Mouse (Mus musculus): ENCODE measurements around the gene Adgrl2. TPM values are rescaled to one million over a fixed set of nuclear protein-coding genes. Genes with fewer than 3 reads are reported as not detected.
A peak's percentile ranks its signal among the peaks of the same experiment; 100 is the strongest.

Gene Adgrl2
- total and polyA plus RNA-seq, 2 experiments from 2014 or later: 26.6 to 32.7 TPM

DNA sequence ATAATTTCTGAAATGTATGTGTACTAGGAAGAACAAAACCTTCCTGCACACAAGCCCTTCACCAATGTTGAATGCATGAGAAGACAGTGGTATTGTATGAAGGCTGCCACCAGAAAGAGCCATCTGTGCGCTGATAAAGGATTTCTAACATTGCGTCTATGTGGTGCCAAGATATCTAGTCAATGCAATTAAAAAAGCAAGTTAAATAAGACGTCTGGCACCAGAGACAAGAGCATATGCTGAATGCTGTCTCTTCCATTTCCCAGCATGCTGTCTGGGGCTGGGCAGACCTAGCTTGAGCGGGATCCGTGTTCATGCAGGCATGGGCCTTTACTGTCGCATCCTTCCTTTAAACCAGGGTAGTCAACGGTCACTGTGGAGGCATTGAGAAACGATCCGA is 55.3 kb downstream of the Adgrl2 start:
- Histone ChIP-seq H3K36me3 (replicated peaks; ENCODE audit: control insufficient read depth, insufficient read depth, low read length) (no peaks in the 10 kb centered on the region), H3K9ac (replicated peaks; ENCODE audit: low read depth, low read length) (no peak overlapping the region), H3K4me2 (ENCODE audit: low read depth, low read length) (no peak overlapping the region), H3K27me3 (ENCODE audit: control insufficient read depth, insufficient read depth, low read length) (no peaks in the 10 kb centered on the region), H3K4me1 (ENCODE audit: control insufficient read depth, insufficient read depth) (peaks cover 23% of the 10 kb centered on the region), H3K27ac (ENCODE audit: low read depth) (no peak overlapping the region), H3K4me3 (ENCODE audit: low read depth, low read length) (no peak overlapping the region), H3K9me3 (replicated peaks; ENCODE audit: control insufficient read depth, low read length) (no peaks in the 10 kb centered on the region)
- 65% methylated on average over 9 of the region's 9 CpGs for WGBS
- TF ChIP-seq CTCF (IDR thresholded peaks at IDR 0.05; ENCODE audit: low read depth): no peak
- no peak for TF ChIP-seq EP300 (IDR thresholded peaks at IDR 0.05; ENCODE audit: low read depth)
- ATAC-seq (ENCODE audit: insufficient read depth, low read depth) (no peak), DNase-seq (ENCODE audit: low spot score) (no peak)

- Histone ChIP-seq H3K4me1 (ENCODE audit: control insufficient read depth, insufficient read depth) (peaks cover 18% of the 10 kb centered on the region), H3K9ac (replicated peaks; ENCODE audit: low read depth, low read length) (no peak overlapping the region), H3K36me3 (replicated peaks; ENCODE audit: control insufficient read depth, insufficient read depth, low read length) (no peaks in the 10 kb centered on the region), H3K27me3 (ENCODE audit: control insufficient read depth, insufficient read depth, low read length) (no peaks in the 10 kb centered on the region), H3K4me2 (ENCODE audit: low read depth, low read length) (no peak overlapping the region), H3K27ac (ENCODE audit: low read depth) (no peak overlapping the region), H3K9me3 (replicated peaks; ENCODE audit: control insufficient read depth, low read length) (no peaks in the 10 kb centered on the region), H3K4me3 (ENCODE audit: low read depth, low read length) (no peak overlapping the region)
- TF ChIP-seq EP300 (IDR thresholded peaks at IDR 0.05; ENCODE audit: low read depth) (no peak), CTCF (IDR thresholded peaks at IDR 0.05; ENCODE audit: low read depth) (no peak)
- ATAC-seq (ENCODE audit: insufficient read depth, low read depth) (no peak), DNase-seq (ENCODE audit: low spot score) (no peak)
- 73% methylated on average over 5 of the region's 5 CpGs for WGBS
These were observed 56.1 kb downstream of the Adgrl2 start for GRCm38 (mm10) chr3:148934279-148934678.

- DNase-seq (ENCODE audit: low spot score) (no peak), ATAC-seq (ENCODE audit: insufficient read depth, low read depth) (no peak)
- Histone ChIP-seq H3K36me3 (replicated peaks; ENCODE audit: control insufficient read depth, insufficient read depth, low read length) (no peaks in the 10 kb centered on the region), H3K27me3 (ENCODE audit: control insufficient read depth, insufficient read depth, low read length) (no peaks in the 10 kb centered on the region), H3K27ac (ENCODE audit: low read depth) (no peak overlapping the region), H3K4me1 (ENCODE audit: control insufficient read depth, insufficient read depth) (peaks cover 16% of the 10 kb centered on the region), H3K9me3 (replicated peaks; ENCODE audit: control insufficient read depth, low read length) (no peaks in the 10 kb centered on the region), H3K9ac (replicated peaks; ENCODE audit: low read depth, low read length) (no peak overlapping the region), H3K4me2 (ENCODE audit: low read depth, low read length) (no peak overlapping the region), H3K4me3 (ENCODE audit: low read depth, low read length) (no peak overlapping the region)
- TF ChIP-seq CTCF (IDR thresholded peaks at IDR 0.05; ENCODE audit: low read depth) (no peak), EP300 (IDR thresholded peaks at IDR 0.05; ENCODE audit: low read depth) (no peak)
- 83% methylated on average over 6 of the region's 6 CpGs for WGBS
These were observed 57.2 kb downstream of the Adgrl2 start for GRCm38 (mm10) chr3:148933160-148933559.

GRCm38 (mm10) chr3:148930913-148931312 is 59.4 kb downstream of the Adgrl2 start:
- H3K4me2 ChIP-seq (ENCODE audit: low read depth, low read length): no peak overlapping the region
- no peak for TF ChIP-seq EP300 (IDR thresholded peaks at IDR 0.05; ENCODE audit: low read depth)
- TF ChIP-seq CTCF (IDR thresholded peaks at IDR 0.05; ENCODE audit: low read depth): no peak
- no peak overlapping the region for H3K9ac ChIP-seq (replicated peaks; ENCODE audit: low read depth, low read length)
- H3K9me3 ChIP-seq (replicated peaks; ENCODE audit: control insufficient read depth, low read length): no peaks in the 10 kb centered on the region
- H3K4me3 ChIP-seq (ENCODE audit: low read depth, low read length): no peak overlapping the region
- WGBS: 84% methylated on average over 6 of the region's 6 CpGs
- no peak overlapping the region for H3K27ac ChIP-seq (ENCODE audit: low read depth)
- no peaks in the 10 kb centered on the region for H3K36me3 ChIP-seq (replicated peaks; ENCODE audit: control insufficient read depth, insufficient read depth, low read length)
- ATAC-seq (ENCODE audit: insufficient read depth, low read depth) (no peak), DNase-seq (ENCODE audit: low spot score) (no peak)
- no peaks in the 10 kb centered on the region for H3K27me3 ChIP-seq (ENCODE audit: control insufficient read depth, insufficient read depth, low read length)
- H3K4me1 ChIP-seq (ENCODE audit: control insufficient read depth, insufficient read depth): peaks cover 24% of the 10 kb centered on the region

DNA sequence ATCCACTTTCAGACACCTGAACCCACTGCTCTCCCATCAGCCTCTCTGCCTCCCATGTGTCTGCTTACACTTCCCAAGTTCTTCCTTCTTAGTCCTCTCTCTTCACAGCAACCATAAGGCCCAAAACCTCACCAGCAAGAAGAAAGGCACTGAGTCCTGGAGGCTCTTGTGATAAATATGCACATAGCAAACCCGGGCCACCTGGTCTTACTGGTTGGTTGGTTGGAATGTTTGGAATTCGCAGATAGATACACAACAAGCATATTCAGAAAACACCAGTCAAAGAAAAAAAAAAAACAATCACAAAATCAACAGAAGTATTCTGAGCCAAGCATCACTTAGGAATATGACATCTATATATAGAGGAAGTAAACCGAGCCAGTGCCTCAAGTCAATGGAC is 64.0 kb downstream of the Adgrl2 start:
- DNase-seq (ENCODE audit: low spot score): no peak
- H3K4me1 ChIP-seq (ENCODE audit: control insufficient read depth, insufficient read depth): peaks cover 18% of the 10 kb centered on the region
- H3K9me3 ChIP-seq (replicated peaks; ENCODE audit: control insufficient read depth, low read length): no peaks in the 10 kb centered on the region
- no peak overlapping the region for H3K4me3 ChIP-seq (ENCODE audit: low read depth, low read length)
- WGBS: 46% methylated on average over 3 of the region's 3 CpGs
- no peaks in the 10 kb centered on the region for H3K36me3 ChIP-seq (replicated peaks; ENCODE audit: control insufficient read depth, insufficient read depth, low read length)
- no peak overlapping the region for H3K9ac ChIP-seq (replicated peaks; ENCODE audit: low read depth, low read length)
- TF ChIP-seq EP300 (IDR thresholded peaks at IDR 0.05; ENCODE audit: low read depth) (no peak), CTCF (IDR thresholded peaks at IDR 0.05; ENCODE audit: low read depth) (no peak)
- no peak overlapping the region for H3K4me2 ChIP-seq (ENCODE audit: low read depth, low read length)
- ATAC-seq (ENCODE audit: insufficient read depth, low read depth): no peak
- H3K27ac ChIP-seq (ENCODE audit: low read depth): peak overlapping the region; percentile 43; the same call in 1 of the 2 replicates
- no peaks in the 10 kb centered on the region for H3K27me3 ChIP-seq (ENCODE audit: control insufficient read depth, insufficient read depth, low read length)

GRCm38 (mm10) chr3:148922618-148923095 is 67.7 kb downstream of the Adgrl2 start:
- H3K36me3 ChIP-seq (replicated peaks; ENCODE audit: control insufficient read depth, insufficient read depth, low read length): no peaks in the 10 kb centered on the region
- H3K27me3 ChIP-seq (ENCODE audit: control insufficient read depth, insufficient read depth, low read length): no peaks in the 10 kb centered on the region
- DNase-seq (ENCODE audit: low spot score) (peak; percentile 61), ATAC-seq (ENCODE audit: insufficient read depth, low read depth) (no peak)
- 54% methylated on average over 14 of the region's 14 CpGs for WGBS
- TF ChIP-seq EP300 (IDR thresholded peaks at IDR 0.05; ENCODE audit: low read depth): no peak
- no peak for TF ChIP-seq CTCF (IDR thresholded peaks at IDR 0.05; ENCODE audit: low read depth)
- peak overlapping the region; percentile 49; the same call in 1 of the 2 replicates for H3K9ac ChIP-seq (replicated peaks; ENCODE audit: low read depth, low read length)
- H3K27ac ChIP-seq (ENCODE audit: low read depth): peak overlapping the region; percentile 45
- peak overlapping the region; percentile 40 for H3K4me3 ChIP-seq (ENCODE audit: low read depth, low read length)
- no peaks in the 10 kb centered on the region for H3K9me3 ChIP-seq (replicated peaks; ENCODE audit: control insufficient read depth, low read length)
- H3K4me2 ChIP-seq (ENCODE audit: low read depth, low read length): peak overlapping the region; percentile 57
- H3K4me1 ChIP-seq (ENCODE audit: control insufficient read depth, insufficient read depth): peaks cover 38% of the 10 kb centered on the region
